Mouse (Mus musculus) G1E (cell line): Measurements from ENCODE around the gene Crybb2.

ENCODE experiments used
- CTCF ChIP-seq: IDR thresholded peaks from 2 replicates; pipeline ENCODE4 v1.5.1; 2012; ENCODE audit warnings: low read depth, low read length, inconsistent platforms, mixed read lengths
- GATA1 ChIP-seq: IDR thresholded peaks from 2 replicates; pipeline ENCODE4 v1.6.1; 2012; ENCODE audit warnings: borderline replicate concordance, low read length, inconsistent platforms, mixed read lengths
- GATA2 ChIP-seq: IDR thresholded peaks from 2 replicates; pipeline ENCODE4 v1.6.1; 2012; ENCODE audit warnings: low read depth, low read length, inconsistent platforms, borderline replicate concordance

GRCm38 (mm10) chr5:113092406-113092805, 22.5 kb upstream of the Crybb2 start:
- no peak for TF ChIP-seq CTCF
- TF ChIP-seq GATA2, result no peak
- TF ChIP-seq GATA1, result no peak
